Mouse (Mus musculus) A20 (cell line): ENCODE measurements at regions not wholly inside any gene's neighbourhood (a gene's known extent, or its start where the extent isn't known, plus 50 kb on each side); places are given as distances from the start of the nearest gene placed in this dataset.
A peak's percentile ranks its signal among the peaks of the same experiment; 100 is the strongest.

ENCODE experiments used
- DNase-seq: peaks from one replicate; pipeline ENCODE4 v3.0.0-alpha.2; 2011; ENCODE audit warnings: low read depth, low spot score

- peak; percentile 32 for DNase-seq
Observed at GRCm38 (mm10) chrX:111052943-111053342, 57.3 kb upstream of the Cylc1 start.
